Mouse (Mus musculus): ENCODE measurements around the gene Slc24a4. TPM values are rescaled to one million over a fixed set of nuclear protein-coding genes. Genes with fewer than 3 reads are reported as not detected.
A peak's percentile ranks its signal among the peaks of the same experiment; 100 is the strongest.

The Slc24a4 gene
- total and polyA plus RNA-seq, 3 experiments = 0.50 to 1.3 (median 0.98) TPM

DNA sequence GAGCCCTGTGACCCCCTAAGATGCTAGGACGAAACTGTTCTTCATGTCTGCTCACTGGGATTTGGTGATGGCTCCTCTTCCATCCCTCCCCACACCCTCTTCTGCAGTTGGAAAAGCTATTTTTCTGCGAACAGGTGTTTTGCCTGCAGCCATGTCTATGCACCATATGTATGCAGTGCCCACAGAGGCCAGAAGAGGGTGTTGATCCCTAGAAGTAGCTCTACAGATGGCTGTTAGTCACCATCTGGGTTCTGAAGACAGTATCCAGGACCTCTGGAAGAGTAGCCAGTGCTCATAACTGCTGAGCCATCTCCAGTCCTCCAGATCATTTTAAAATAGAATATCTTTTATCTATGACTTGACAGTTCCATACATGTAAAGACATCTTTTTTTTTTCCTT is 20.2 kb downstream of the Slc24a4 start:
- no peaks in the 10 kb centered on the region for H3K27me3 ChIP-seq (ENCODE audit: control insufficient read depth, insufficient read depth, low read length)
- H3K79me2 ChIP-seq (replicated peaks; ENCODE audit: control insufficient read depth, insufficient read depth, low read length) = no peaks in the 10 kb centered on the region
- intact Hi-C loops (cut with DNase I) = no loop called here
- no peak overlapping the region for H3K4me3 ChIP-seq
- H3K27ac ChIP-seq = no peak overlapping the region
- peaks cover 4% of the 10 kb centered on the region for H3K4me1 ChIP-seq (ENCODE audit: control insufficient read depth, insufficient read depth, low read length)
- TF ChIP-seq CTCF (IDR thresholded peaks at IDR 0.05) = peak; percentile 53
- TF ChIP-seq EP300 (IDR thresholded peaks at IDR 0.05; ENCODE audit: insufficient read depth, low read depth, low read length) = no peak
- no peak overlapping the region for H3K9ac ChIP-seq (ENCODE audit: low read depth, low read length)
- 92% methylated on average over 2 of the region's 2 CpGs for WGBS
- H3K36me3 ChIP-seq (ENCODE audit: control insufficient read depth, insufficient read depth, low read length) = no peaks in the 10 kb centered on the region
- no peak for DNase-seq

DNA sequence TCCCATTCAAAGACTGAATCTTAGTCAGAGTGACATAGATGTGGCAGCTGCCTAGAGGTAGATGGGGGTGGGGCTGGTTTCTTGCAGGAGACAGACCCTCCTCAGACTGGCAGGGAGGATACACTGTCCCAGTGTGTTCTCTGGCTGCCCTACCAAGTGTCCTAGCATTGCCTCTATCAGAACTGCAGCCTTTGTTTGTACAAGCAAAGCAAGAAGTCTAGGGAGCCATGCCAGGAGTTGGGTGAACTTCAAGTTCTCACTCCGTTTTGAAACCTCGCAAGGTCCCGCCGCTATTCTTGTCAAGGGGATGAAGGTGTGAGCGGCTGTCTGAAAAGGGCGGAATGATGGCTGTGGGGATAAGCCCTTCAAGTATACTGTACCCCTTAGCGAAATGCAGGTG is 22.7 kb downstream of the Slc24a4 start:
- H3K79me2 ChIP-seq (replicated peaks; ENCODE audit: control insufficient read depth, insufficient read depth, low read length) = no peaks in the 10 kb centered on the region

DNA sequence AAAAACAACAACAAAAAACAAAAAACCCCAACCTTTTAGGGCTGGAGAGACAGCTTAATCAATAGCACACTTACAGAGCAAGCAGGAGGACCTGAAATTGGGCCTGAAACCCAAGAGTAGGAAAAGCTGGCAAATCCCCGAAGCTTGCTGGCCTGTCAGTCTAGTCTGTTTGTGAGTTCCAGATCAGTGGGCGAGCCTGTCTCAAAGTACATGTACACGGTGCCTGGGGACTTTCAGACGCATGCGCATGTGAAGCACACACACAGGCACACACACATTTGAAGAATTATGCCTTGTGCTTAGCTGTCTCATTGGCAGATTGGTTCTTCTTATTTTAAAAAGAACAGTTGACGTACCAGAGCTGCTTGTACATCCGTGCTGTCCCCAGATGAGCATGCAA is 25.3 kb downstream of the Slc24a4 start:
- Histone ChIP-seq H3K9ac (ENCODE audit: low read depth, low read length) (no peak overlapping the region), H3K4me1 (ENCODE audit: control insufficient read depth, insufficient read depth, low read length) (peaks cover 5% of the 10 kb centered on the region), H3K79me2 (replicated peaks; ENCODE audit: control insufficient read depth, insufficient read depth, low read length) (no peaks in the 10 kb centered on the region), H3K27me3 (ENCODE audit: control insufficient read depth, insufficient read depth, low read length) (no peaks in the 10 kb centered on the region), H3K27ac (no peak overlapping the region), H3K36me3 (ENCODE audit: control insufficient read depth, insufficient read depth, low read length) (no peaks in the 10 kb centered on the region), H3K4me3 (no peak overlapping the region)
- 95% methylated on average over 7 of the region's 7 CpGs for WGBS
- no peak for TF ChIP-seq EP300 (IDR thresholded peaks at IDR 0.05; ENCODE audit: insufficient read depth, low read depth, low read length)
- no peak for TF ChIP-seq CTCF (IDR thresholded peaks at IDR 0.05)
- TF ChIP-seq POLR2A (IDR thresholded peaks at IDR 0.05; ENCODE audit: insufficient read depth, low read depth, low read length) = no peak
- DNase-seq = no peak
- intact Hi-C loops (cut with DNase I) = no loop called here

More for the DNA sequence above, 22.7 kb downstream of the Slc24a4 start:
- peak; percentile 39 to 62 for DNase-seq
- Histone ChIP-seq H3K27ac (no peak overlapping the region), H3K27me3 (ENCODE audit: control insufficient read depth, insufficient read depth, low read length) (no peaks in the 10 kb centered on the region), H3K36me3 (ENCODE audit: control insufficient read depth, insufficient read depth, low read length) (no peaks in the 10 kb centered on the region), H3K9ac (ENCODE audit: low read depth, low read length) (no peak overlapping the region), H3K4me3 (no peak overlapping the region), H3K4me1 (ENCODE audit: control insufficient read depth, insufficient read depth, low read length) (peaks cover 4% of the 10 kb centered on the region)
- TF ChIP-seq CTCF (IDR thresholded peaks at IDR 0.05) = no peak
- no peak for TF ChIP-seq POLR2A (IDR thresholded peaks at IDR 0.05; ENCODE audit: insufficient read depth, low read depth, low read length)
- 0 out of 2 replicates have a peak, but pooled peaks have one; percentile 7 for TF ChIP-seq EP300 (IDR thresholded peaks at IDR 0.05; ENCODE audit: insufficient read depth, low read depth, low read length)
- 51% methylated on average over 7 of the region's 7 CpGs for WGBS
- intact Hi-C loops (cut with DNase I) = no loop called here

DNA sequence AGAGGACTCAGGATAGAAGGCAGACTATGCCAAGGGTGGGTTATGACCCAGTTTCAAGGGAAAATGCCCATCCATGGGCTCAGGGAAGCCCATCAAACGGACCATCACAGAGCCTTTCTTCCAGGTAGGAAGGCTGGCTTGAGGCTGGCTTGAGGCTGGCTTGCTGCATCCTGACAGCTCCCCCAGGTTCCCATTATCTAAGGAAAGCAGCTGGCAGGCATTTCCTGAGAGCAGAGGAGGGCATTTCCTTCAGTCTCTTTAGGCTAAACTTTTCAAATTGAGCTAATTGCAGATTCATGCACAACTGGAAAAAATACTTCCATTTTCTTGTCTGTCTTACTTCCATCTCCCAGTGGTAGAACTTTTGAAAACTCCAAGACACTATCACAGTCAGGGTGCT is 26.3 kb downstream of the Slc24a4 start:
- Histone ChIP-seq H3K36me3 (ENCODE audit: control insufficient read depth, insufficient read depth, low read length) (no peaks in the 10 kb centered on the region), H3K4me1 (ENCODE audit: control insufficient read depth, insufficient read depth, low read length) (peaks cover 5% of the 10 kb centered on the region), H3K4me3 (no peak overlapping the region), H3K27me3 (ENCODE audit: control insufficient read depth, insufficient read depth, low read length) (no peaks in the 10 kb centered on the region), H3K79me2 (replicated peaks; ENCODE audit: control insufficient read depth, insufficient read depth, low read length) (no peaks in the 10 kb centered on the region), H3K9ac (ENCODE audit: low read depth, low read length) (no peak overlapping the region), H3K27ac (no peak overlapping the region)
- TF ChIP-seq EP300 (IDR thresholded peaks at IDR 0.05; ENCODE audit: insufficient read depth, low read depth, low read length) (no peak), POLR2A (IDR thresholded peaks at IDR 0.05; ENCODE audit: insufficient read depth, low read depth, low read length) (no peak), CTCF (IDR thresholded peaks at IDR 0.05) (no peak)
- WGBS = 33% methylated on average over 1 of the region's 1 CpGs
- DNase-seq = no peak
- intact Hi-C loops (cut with DNase I) = no loop called here

DNA sequence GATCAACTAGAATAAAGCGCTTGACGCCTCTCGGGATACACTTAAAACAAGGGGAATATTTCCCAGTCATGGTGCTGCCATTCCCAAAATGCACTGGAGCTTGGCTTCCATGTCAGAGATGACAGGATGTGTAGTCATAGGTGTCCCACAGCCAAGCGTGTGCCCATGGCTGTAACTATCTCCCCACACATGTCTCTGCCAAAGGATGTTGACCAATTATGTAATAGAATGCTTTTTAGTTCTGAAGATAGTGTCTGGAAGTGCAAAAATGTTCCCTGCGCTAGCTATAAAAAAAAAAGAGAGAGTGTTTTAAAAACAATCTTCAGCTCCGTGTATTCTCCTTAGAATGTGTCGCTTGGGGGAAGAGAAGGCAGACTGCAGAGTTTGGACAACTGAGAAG is 36.1 kb downstream of the Slc24a4 start:
- Histone ChIP-seq H3K79me2 (replicated peaks; ENCODE audit: control insufficient read depth, insufficient read depth, low read length) (no peaks in the 10 kb centered on the region), H3K9ac (ENCODE audit: low read depth, low read length) (no peak overlapping the region), H3K4me3 (no peak overlapping the region), H3K4me1 (ENCODE audit: control insufficient read depth, insufficient read depth, low read length) (no peaks in the 10 kb centered on the region; the same call in 1 of the 2 replicates), H3K27me3 (ENCODE audit: control insufficient read depth, insufficient read depth, low read length) (no peaks in the 10 kb centered on the region), H3K36me3 (ENCODE audit: control insufficient read depth, insufficient read depth, low read length) (no peaks in the 10 kb centered on the region), H3K27ac (no peak overlapping the region)
- no peak for DNase-seq
- no peak for TF ChIP-seq CTCF (IDR thresholded peaks at IDR 0.05)
- TF ChIP-seq EP300 (IDR thresholded peaks at IDR 0.05; ENCODE audit: insufficient read depth, low read depth, low read length) = no peak
- TF ChIP-seq POLR2A (IDR thresholded peaks at IDR 0.05; ENCODE audit: insufficient read depth, low read depth, low read length) = no peak
- WGBS = 80% methylated on average over 7 of the region's 7 CpGs
- intact Hi-C loops (cut with DNase I) = no loop called here

DNA sequence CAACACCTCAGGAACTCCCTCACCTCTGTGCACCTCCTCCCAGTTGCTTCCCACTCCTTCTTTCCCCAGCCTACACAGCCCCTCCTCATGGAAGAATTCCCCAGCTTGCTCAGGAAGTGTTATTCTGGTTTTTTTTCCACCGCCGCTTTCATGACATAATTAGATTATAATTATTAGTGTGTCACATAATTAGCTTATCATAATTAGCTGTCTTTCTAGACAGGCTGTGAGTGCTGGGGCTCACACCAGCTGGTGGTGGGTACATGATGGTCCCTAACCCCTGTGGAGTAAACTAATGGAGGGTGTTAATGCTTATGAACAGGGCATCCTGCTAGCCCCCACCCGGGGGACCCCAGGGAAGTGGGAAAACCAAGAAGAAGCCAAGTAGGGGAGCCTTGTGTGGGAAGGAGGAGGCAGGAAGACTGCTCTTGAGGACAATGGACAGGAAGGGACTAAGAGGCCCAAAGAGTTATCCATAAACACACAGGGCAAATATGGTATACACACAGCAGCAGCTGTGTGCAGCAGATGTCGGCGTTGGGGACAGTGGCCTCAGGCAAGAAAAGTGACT is 38.2 kb downstream of the Slc24a4 start:
- WGBS = 24% methylated on average over 5 of the region's 5 CpGs
- intact Hi-C loops (cut with DNase I) = no loop called here
- H3K4me1 ChIP-seq (ENCODE audit: control insufficient read depth, insufficient read depth, low read length) = no peaks in the 10 kb centered on the region; the same call in 1 of the 2 replicates
- no peaks in the 10 kb centered on the region for H3K79me2 ChIP-seq (replicated peaks; ENCODE audit: control insufficient read depth, insufficient read depth, low read length)
- no peak overlapping the region for H3K9ac ChIP-seq (ENCODE audit: low read depth, low read length)
- no peaks in the 10 kb centered on the region for H3K36me3 ChIP-seq (ENCODE audit: control insufficient read depth, insufficient read depth, low read length)
- no peak overlapping the region for H3K27ac ChIP-seq
- H3K27me3 ChIP-seq (ENCODE audit: control insufficient read depth, insufficient read depth, low read length) = no peaks in the 10 kb centered on the region
- H3K4me3 ChIP-seq = no peak overlapping the region
- no peak for DNase-seq
- TF ChIP-seq CTCF (IDR thresholded peaks at IDR 0.05) (no peak), EP300 (IDR thresholded peaks at IDR 0.05; ENCODE audit: insufficient read depth, low read depth, low read length) (no peak), POLR2A (IDR thresholded peaks at IDR 0.05; ENCODE audit: insufficient read depth, low read depth, low read length) (no peak)
